Mouse (Mus musculus) heart, embryonic 12.5 days (tissue): ENCODE measurements around the gene Cst11. TPM values are rescaled to one million over a fixed set of nuclear protein-coding genes. Genes with fewer than 3 reads are reported as not detected.

Experiments used
- ATAC-seq: fragments of 200-750 bp; cut with Nextera tagmentation; 2 replicates; pipeline ENCODE4 v1.8.0; 2017; ENCODE audit warnings: moderate TSS enrichment, moderate library complexity; ENCODE audit not compliant: insufficient number of reproducible peaks, low FRiP score
- H3K27ac ChIP-seq: fragments of 300-500 bp; sonication (generic); 2 replicates; pipeline ENCODE4 v1.5.1; 2016; ENCODE audit warnings: mild to moderate bottlenecking, moderate library complexity; ENCODE audit not compliant: poor library complexity, severe bottlenecking
- H3K27me3 ChIP-seq: fragments of 300-500 bp; sonication (generic); replicated peaks from 2 replicates; pipeline ENCODE4 v1.6.1; 2016; ENCODE audit warnings: mild to moderate bottlenecking, moderate library complexity
- H3K36me3 ChIP-seq: fragments of 300-500 bp; sonication (generic); 2 replicates; pipeline ENCODE4 v1.6.1; 2016; ENCODE audit warnings: mild to moderate bottlenecking, moderate library complexity
- H3K4me1 ChIP-seq: fragments of 300-500 bp; sonication (generic); replicated peaks from 2 replicates; pipeline ENCODE4 v1.6.1; 2016; ENCODE audit warnings: mild to moderate bottlenecking
- H3K4me2 ChIP-seq: fragments of 300-500 bp; sonication (generic); 2 replicates; pipeline ENCODE4 v1.6.1; 2016; ENCODE audit warnings: mild to moderate bottlenecking, moderate library complexity
- H3K4me3 ChIP-seq: fragments of 300-500 bp; sonication (generic); 2 replicates; pipeline ENCODE4 v1.5.1; 2016; ENCODE audit warnings: mild to moderate bottlenecking
- H3K9ac ChIP-seq: fragments of 300-500 bp; sonication (generic); 2 replicates; pipeline ENCODE4 v1.6.1; 2016; ENCODE audit warnings: mild to moderate bottlenecking, moderate library complexity
- H3K9me3 ChIP-seq: fragments of 300-500 bp; sonication (generic); replicated peaks from 2 replicates; pipeline ENCODE4 v1.6.1; 2016; ENCODE audit warnings: mild to moderate bottlenecking, moderate library complexity
- WGBS: fragments of 180-500 bp; shearing (Covaris S2); methylation state at CpG from one replicate; pipeline ENCODE4 v1.1.7; 2016; 5-methylcytosine and 5-hydroxymethylcytosine counted together
- polyA plus RNA-seq: library from polyadenylated mRNA; unstranded; fragments of >200 nt; fragmentation: Nextera tagmentation; extraction: Ambion mirVana; gene quantifications from 2 replicates; pipeline ENCODE4 v1.2.1, GENCODE M21; 2016

Cst11 gene
- polyA plus RNA-seq, 1 experiment from 2014 or later: not detected

- H3K36me3 ChIP-seq: no peaks in the 10 kb centered on the region
- ATAC-seq: no peak
- 80% methylated on average over 1 of the region's 1 CpGs for WGBS
- H3K4me3 ChIP-seq: no peak within 1 kb of the TSS
- H3K4me1 ChIP-seq: no peaks in the 10 kb centered on the region
- no peaks in the 10 kb centered on the region for H3K27me3 ChIP-seq
- H3K4me2 ChIP-seq: no peak within 1 kb of the TSS
- no peak within 1 kb of the TSS for H3K27ac ChIP-seq
- H3K9ac ChIP-seq: no peak within 1 kb of the TSS
- no peaks in the 10 kb centered on the region for H3K9me3 ChIP-seq
Measured at GRCm38 (mm10) chr2:148750058-148750457, 21.2 kb downstream of the Cst11 start, which contains the start of gene Cstl1. TSS of gene Cstl1 (plus strand) at chr2:148750358.

GRCm38 (mm10) chr2:148743846-148744407, 27.4 kb downstream of the Cst11 start:
- H3K4me2 ChIP-seq: no peak overlapping the region
- H3K4me1 ChIP-seq: no peaks in the 10 kb centered on the region
- H3K36me3 ChIP-seq: no peaks in the 10 kb centered on the region
- H3K4me3 ChIP-seq: no peak overlapping the region
- H3K9me3 ChIP-seq: no peaks in the 10 kb centered on the region
- no peak overlapping the region for H3K27ac ChIP-seq
- 69% methylated on average over 3 of the region's 3 CpGs for WGBS
- no peak for ATAC-seq
- H3K27me3 ChIP-seq: no peaks in the 10 kb centered on the region
- no peak overlapping the region for H3K9ac ChIP-seq

GRCm38 (mm10) chr2:148743001-148743400, 28.3 kb downstream of the Cst11 start:
- no peaks in the 10 kb centered on the region for H3K36me3 ChIP-seq
- no peak overlapping the region for H3K9ac ChIP-seq
- ATAC-seq: no peak
- no peaks in the 10 kb centered on the region for H3K4me1 ChIP-seq
- no peaks in the 10 kb centered on the region for H3K9me3 ChIP-seq
- H3K27ac ChIP-seq: no peak overlapping the region
- no peak overlapping the region for H3K4me3 ChIP-seq
- no peak overlapping the region for H3K4me2 ChIP-seq
- 64% methylated on average over 3 of the region's 3 CpGs for WGBS
- no peaks in the 10 kb centered on the region for H3K27me3 ChIP-seq

- WGBS: 4% methylated on average over 18 of the region's 18 CpGs
- peak within 1 kb of the TSS; percentile 71 for H3K4me3 ChIP-seq
- peak within 1 kb of the TSS; percentile 96 for H3K4me2 ChIP-seq
- peak within 1 kb of the TSS; percentile 83 for H3K9ac ChIP-seq
- no peaks in the 10 kb centered on the region for H3K27me3 ChIP-seq
- H3K36me3 ChIP-seq: no peaks in the 10 kb centered on the region
- no peak within 1 kb of the TSS for H3K27ac ChIP-seq
- peaks cover 8% of the 10 kb centered on the region for H3K4me1 ChIP-seq
- 0 out of 2 replicates have a peak, but pooled peaks cover 3% of the 10 kb centered on the region for H3K9me3 ChIP-seq
- peak; percentile 98 for ATAC-seq
Measured at GRCm38 (mm10) chr2:148732327-148733000, 38.8 kb downstream of the Cst11 start, which contains the start of gene Napb. TSS of gene Napb (minus strand) at chr2:148732467.

- Histone ChIP-seq H3K9ac (peak overlapping the region; percentile 83), H3K27me3 (no peaks in the 10 kb centered on the region), H3K4me1 (peaks cover 8% of the 10 kb centered on the region), H3K27ac (no peak overlapping the region), H3K9me3 (0 out of 2 replicates have a peak, but pooled peaks cover 3% of the 10 kb centered on the region), H3K36me3 (no peaks in the 10 kb centered on the region), H3K4me3 (peak overlapping the region; percentile 71), H3K4me2 (peak overlapping the region; percentile 96)
- ATAC-seq: peak; percentile 62
- 1% methylated on average over 35 of the region's 35 CpGs for whole genome bisulfite sequencing
Measured at GRCm38 (mm10) chr2:148731614-148732326, 39.5 kb downstream of the Cst11 start.

GRCm38 (mm10) chr2:148719271-148719995, 51.9 kb downstream of the Cst11 start:
- Histone ChIP-seq H3K9ac (no peak overlapping the region), H3K4me1 (peaks cover 18% of the 10 kb centered on the region), H3K36me3 (no peaks in the 10 kb centered on the region), H3K27me3 (no peaks in the 10 kb centered on the region), H3K9me3 (no peaks in the 10 kb centered on the region), H3K4me2 (no peak overlapping the region), H3K27ac (no peak overlapping the region), H3K4me3 (no peak overlapping the region)
- no peak for ATAC-seq
- WGBS: 62% methylated on average over 2 of the region's 2 CpGs

Other genes with a start within 250 kb of the Cst11 start
- 53.5 and 59.7 TPM in 2 replicates for gene Nxt1, start 98.9 kb downstream of the Cst11 start, polyA plus RNA-seq
- 17.7 and 18.8 TPM in 2 replicates for gene Gzf1, start 90.5 kb downstream of the Cst11 start, polyA plus RNA-seq
- 2.8 and 2.9 TPM in 2 replicates for gene Napb, start 39.0 kb downstream of the Cst11 start, polyA plus RNA-seq
- gene Cstl1, start 21.1 kb downstream of the Cst11 start, polyA plus RNA-seq: not detected in 2 replicates
- not detected in 2 replicates for gene 8030411F24Rik, start 10.5 kb upstream of the Cst11 start, polyA plus RNA-seq
- gene Cst12, start 17.9 kb upstream of the Cst11 start, polyA plus RNA-seq: not detected in 2 replicates
- gene Cst8, start 27.3 kb upstream of the Cst11 start, polyA plus RNA-seq: not detected in 2 replicates
- gene Cst13, start 48.6 kb upstream of the Cst11 start, polyA plus RNA-seq: not detected in 2 replicates
- gene Cst9, start 63.6 kb upstream of the Cst11 start, polyA plus RNA-seq: 1.2 and 1.8 TPM in 2 replicates
- gene 9230104L09Rik, start 93.5 kb upstream of the Cst11 start, polyA plus RNA-seq: 0.48 TPM in 1 of 2 replicates, not detected in the other
- 745 and 758 TPM in 2 replicates for gene Cst3, start 104.2 kb upstream of the Cst11 start, polyA plus RNA-seq
- not detected in 2 replicates for gene Gm1330, start 231.8 kb upstream of the Cst11 start, polyA plus RNA-seq
- not detected in 2 replicates for gene Gm10750, start 245.7 kb upstream of the Cst11 start, polyA plus RNA-seq